Mouse (Mus musculus) stomach, embryonic 16.5 days (tissue): ENCODE data around the gene Cd70. TPM values are rescaled to one million over a fixed set of nuclear protein-coding genes. Genes with fewer than 3 reads are reported as not detected.
A peak's percentile ranks its signal among the peaks of the same experiment; 100 is the strongest.

Source experiments
- ATAC-seq: fragments of 200-750 bp; cut with Nextera tagmentation; 2 replicates; pipeline ENCODE4 v1.8.0; 2017; ENCODE audit warnings: moderate number of reproducible peaks, moderate TSS enrichment; ENCODE audit not compliant: insufficient read depth, low FRiP score
- H3K27ac ChIP-seq: fragments of 300-500 bp; sonication (generic); 2 replicates; pipeline ENCODE4 v1.5.1; 2014; ENCODE audit warnings: low read length
- H3K27me3 ChIP-seq: fragments of 300-500 bp; sonication (generic); 2 replicates; pipeline ENCODE4 v1.6.1; 2014; ENCODE audit warnings: low read length, control low read depth, mixed read lengths; ENCODE audit not compliant: control insufficient read depth, insufficient read depth
- H3K36me3 ChIP-seq: fragments of 300-500 bp; sonication (generic); 2 replicates; pipeline ENCODE4 v1.6.1; 2014; ENCODE audit warnings: low read length; ENCODE audit not compliant: control insufficient read depth, insufficient read depth
- H3K4me1 ChIP-seq: fragments of 300-500 bp; sonication (generic); 2 replicates; pipeline ENCODE4 v1.6.1; 2014; ENCODE audit warnings: low read length, control low read depth, mixed read lengths; ENCODE audit not compliant: control insufficient read depth, insufficient read depth
- H3K4me2 ChIP-seq: fragments of 300-500 bp; sonication (generic); 2 replicates; pipeline ENCODE4 v1.6.1; 2014; ENCODE audit warnings: low read depth, low read length, mixed read lengths
- H3K4me3 ChIP-seq: fragments of 300-500 bp; sonication (generic); replicated peaks from 2 replicates; pipeline ENCODE4 v1.5.1; 2014; ENCODE audit warnings: mild to moderate bottlenecking, low read length
- H3K9ac ChIP-seq: fragments of 300-500 bp; sonication (generic); 2 replicates; pipeline ENCODE4 v1.6.1; 2014; ENCODE audit warnings: low read length
- H3K9me3 ChIP-seq: fragments of 300-500 bp; sonication (generic); replicated peaks from 2 replicates; pipeline ENCODE4 v1.6.1; 2016; ENCODE audit warnings: low read length, control low read depth; ENCODE audit not compliant: control insufficient read depth
- WGBS: fragments of 180-500 bp; shearing (Covaris S2); extraction: QIAGEN DNeasy Blood & Tissue Kit; methylation state at CpG from one replicate; pipeline ENCODE4 v1.1.7; 2014; 5-methylcytosine and 5-hydroxymethylcytosine counted together
- polyA plus RNA-seq: library from polyadenylated mRNA; unstranded; fragments of >200 nt; fragmentation: Nextera tagmentation; extraction: Ambion mirVana; gene quantifications from 2 replicates; pipeline ENCODE4 v1.2.1, GENCODE M21; 2015

The Cd70 gene
- polyA plus RNA-seq, 1 experiment from 2014 or later = 0.17 TPM

DNA sequence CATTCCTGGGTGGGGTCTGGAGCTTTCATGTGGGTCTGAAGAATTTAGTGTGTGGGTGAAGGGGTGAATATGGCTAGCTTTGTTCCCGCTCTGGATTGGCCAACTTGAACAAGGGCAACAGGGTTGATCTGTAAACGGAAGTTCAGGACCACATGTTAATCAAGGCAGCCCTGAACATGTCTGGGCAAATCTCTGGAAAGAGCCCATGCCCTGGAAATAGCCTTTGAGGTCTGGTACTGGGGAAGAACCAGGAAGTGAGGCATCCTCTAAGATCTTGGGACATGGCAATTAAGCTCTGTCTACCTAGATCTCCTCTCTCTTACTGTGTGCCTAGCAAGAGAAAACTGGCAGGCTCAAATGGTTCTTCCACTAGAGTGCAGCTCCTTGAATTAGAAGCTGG lies 27.7 kb downstream of the Cd70 start:
- Histone ChIP-seq H3K36me3 (no peaks in the 10 kb centered on the region), H3K9me3 (no peaks in the 10 kb centered on the region), H3K27ac (no peak overlapping the region), H3K4me3 (no peak overlapping the region), H3K9ac (no peak overlapping the region), H3K4me1 (0 out of 2 replicates have a peak, but pooled peaks cover 4% of the 10 kb centered on the region), H3K4me2 (no peak overlapping the region), H3K27me3 (no peaks in the 10 kb centered on the region)
- ATAC-seq = no peak
- 73% methylated on average over 2 of the region's 2 CpGs for WGBS

DNA sequence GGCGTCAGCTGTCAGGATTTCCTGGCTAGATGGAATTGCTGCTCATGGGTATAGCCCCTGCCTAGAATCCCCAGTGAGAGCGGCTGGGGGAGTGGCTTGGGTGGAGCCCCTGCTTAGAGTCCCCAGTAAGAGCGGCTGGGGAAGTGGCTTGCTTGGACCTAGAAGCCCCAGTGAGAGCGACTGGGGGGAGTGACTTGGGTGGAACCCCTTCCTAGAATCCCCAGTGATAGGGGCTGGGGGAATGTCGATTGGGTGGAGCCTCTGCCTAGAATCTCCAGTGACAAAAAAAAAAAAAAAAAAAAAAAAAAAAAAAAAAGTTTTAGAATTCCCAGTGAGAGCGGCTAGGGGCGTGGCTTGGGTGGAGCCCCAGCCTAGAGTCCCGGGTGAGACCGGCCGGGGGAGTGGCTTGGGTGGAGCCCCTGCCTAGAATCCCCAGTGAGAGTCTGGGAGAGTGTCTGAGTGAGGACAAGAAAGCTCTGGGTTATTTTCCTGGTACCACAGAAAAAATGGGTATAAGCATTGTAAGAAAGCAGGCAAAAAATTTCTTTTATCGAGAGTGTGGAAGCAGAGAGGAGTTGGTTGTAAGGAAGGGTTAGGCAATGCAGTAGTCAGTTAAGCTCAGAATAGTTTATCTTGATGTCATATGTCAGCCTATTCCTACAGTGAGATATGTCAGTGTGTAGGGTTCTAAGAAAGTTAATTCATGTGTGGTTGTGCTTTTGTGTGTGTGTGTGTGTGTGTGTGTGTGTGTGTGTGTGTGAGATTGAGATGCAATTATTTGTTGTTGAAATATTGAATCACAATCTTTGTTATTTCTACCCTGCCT lies 30.8 kb downstream of the Cd70 start:
- peak; percentile 89 for ATAC-seq
- WGBS = under 1% methylated on average over 11 of the region's 11 CpGs
- Histone ChIP-seq H3K27ac (no peak overlapping the region), H3K36me3 (no peaks in the 10 kb centered on the region), H3K4me2 (peak overlapping the region; percentile 33), H3K4me3 (0 out of 2 replicates have a peak overlapping the region, but pooled peaks have one; percentile 3), H3K27me3 (no peaks in the 10 kb centered on the region), H3K4me1 (0 out of 2 replicates have a peak, but pooled peaks cover 4% of the 10 kb centered on the region), H3K9ac (no peak overlapping the region), H3K9me3 (no peaks in the 10 kb centered on the region)

DNA sequence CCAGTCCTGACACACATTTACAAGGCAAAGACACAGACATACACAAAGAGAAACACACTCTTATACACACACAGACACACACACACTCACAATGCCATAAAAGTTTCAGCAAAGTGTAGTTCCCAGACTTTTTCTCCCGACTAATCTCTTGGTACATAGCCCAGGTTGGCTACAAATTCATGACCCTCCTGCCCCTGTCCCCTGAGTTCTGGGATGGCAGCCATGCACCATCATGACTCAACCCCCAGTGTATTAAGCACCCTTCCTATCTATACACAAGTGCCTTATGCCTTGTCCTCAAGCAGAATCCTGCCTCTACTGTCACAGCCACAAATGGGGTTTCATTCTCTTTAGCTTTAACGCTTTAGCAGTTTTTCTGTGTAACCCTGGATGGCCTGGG lies 32.8 kb downstream of the Cd70 start:
- no peaks in the 10 kb centered on the region for H3K9me3 ChIP-seq
- WGBS = 65% methylated on average over 2 of the region's 2 CpGs
- no peak overlapping the region for H3K27ac ChIP-seq
- no peak overlapping the region for H3K4me3 ChIP-seq
- H3K9ac ChIP-seq = no peak overlapping the region
- H3K36me3 ChIP-seq = no peaks in the 10 kb centered on the region
- H3K4me2 ChIP-seq = no peak overlapping the region
- no peak for ATAC-seq
- H3K27me3 ChIP-seq = no peaks in the 10 kb centered on the region
- 0 out of 2 replicates have a peak, but pooled peaks cover 4% of the 10 kb centered on the region for H3K4me1 ChIP-seq

DNA sequence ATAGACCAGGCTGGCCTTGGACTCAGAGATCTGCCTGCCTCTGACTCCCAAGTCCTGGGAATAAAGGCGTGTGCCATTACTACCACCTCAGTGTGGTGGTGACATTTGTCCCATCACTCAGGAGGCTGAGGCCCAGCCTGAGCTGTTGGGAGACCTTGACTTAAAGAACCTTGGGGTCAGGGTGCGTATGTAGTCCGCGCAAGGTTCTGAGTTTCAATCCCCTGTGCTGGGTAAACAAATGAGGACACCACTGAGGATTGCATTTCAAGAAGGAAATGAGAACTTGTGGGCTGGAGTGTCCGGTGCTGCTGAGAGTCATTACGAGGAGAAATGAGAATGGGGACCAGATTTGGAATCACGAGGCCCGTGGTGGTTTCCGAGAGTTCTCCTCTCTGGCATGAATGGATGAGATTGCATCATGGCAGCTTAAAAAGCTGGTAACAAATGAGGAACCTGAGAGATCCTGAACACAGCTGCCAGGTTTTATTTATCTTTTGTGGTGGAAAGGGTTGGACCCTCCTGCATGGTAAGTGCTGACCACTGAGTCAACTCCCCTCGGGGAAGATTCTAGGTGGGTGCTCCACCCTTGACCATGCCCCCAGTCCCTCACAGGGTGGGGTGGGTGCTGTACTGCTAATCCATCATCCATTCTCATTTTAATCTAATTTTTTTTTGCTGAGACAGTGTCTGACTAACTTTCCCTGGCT lies 36.7 kb downstream of the Cd70 start:
- Histone ChIP-seq H3K4me2 (no peak overlapping the region), H3K27ac (no peak overlapping the region), H3K4me3 (no peak overlapping the region), H3K4me1 (no peaks in the 10 kb centered on the region), H3K9ac (no peak overlapping the region), H3K27me3 (no peaks in the 10 kb centered on the region), H3K9me3 (no peaks in the 10 kb centered on the region), H3K36me3 (no peaks in the 10 kb centered on the region)
- WGBS = 66% methylated on average over 10 of the region's 10 CpGs
- no peak for ATAC-seq

DNA sequence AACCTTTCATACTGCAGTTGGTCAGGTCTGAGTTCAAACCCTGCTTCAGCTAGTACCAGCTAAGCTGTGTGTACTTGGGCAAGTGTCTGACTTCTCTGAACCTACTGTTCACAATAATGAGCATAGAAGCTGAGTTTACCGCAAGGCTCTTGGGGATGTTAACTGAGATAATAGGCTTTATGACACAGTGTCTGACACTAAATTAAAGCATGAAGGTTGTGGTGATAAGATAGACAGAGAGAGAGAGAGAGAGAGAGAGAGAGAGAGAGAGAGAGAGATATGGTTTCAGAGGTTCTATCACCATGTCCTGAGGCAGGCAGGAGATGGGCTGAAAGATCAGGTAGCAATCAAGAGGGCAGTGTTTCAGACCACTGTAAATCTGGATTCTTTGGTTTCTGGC lies 39.6 kb downstream of the Cd70 start:
- Histone ChIP-seq H3K4me3 (no peak overlapping the region), H3K27ac (no peak overlapping the region), H3K9me3 (no peaks in the 10 kb centered on the region), H3K27me3 (no peaks in the 10 kb centered on the region), H3K9ac (no peak overlapping the region), H3K4me2 (no peak overlapping the region), H3K4me1 (0 out of 2 replicates have a peak, but pooled peaks cover 3% of the 10 kb centered on the region), H3K36me3 (no peaks in the 10 kb centered on the region)
- WGBS = 93% methylated on average over 1 of the region's 1 CpGs
- no peak for ATAC-seq

DNA sequence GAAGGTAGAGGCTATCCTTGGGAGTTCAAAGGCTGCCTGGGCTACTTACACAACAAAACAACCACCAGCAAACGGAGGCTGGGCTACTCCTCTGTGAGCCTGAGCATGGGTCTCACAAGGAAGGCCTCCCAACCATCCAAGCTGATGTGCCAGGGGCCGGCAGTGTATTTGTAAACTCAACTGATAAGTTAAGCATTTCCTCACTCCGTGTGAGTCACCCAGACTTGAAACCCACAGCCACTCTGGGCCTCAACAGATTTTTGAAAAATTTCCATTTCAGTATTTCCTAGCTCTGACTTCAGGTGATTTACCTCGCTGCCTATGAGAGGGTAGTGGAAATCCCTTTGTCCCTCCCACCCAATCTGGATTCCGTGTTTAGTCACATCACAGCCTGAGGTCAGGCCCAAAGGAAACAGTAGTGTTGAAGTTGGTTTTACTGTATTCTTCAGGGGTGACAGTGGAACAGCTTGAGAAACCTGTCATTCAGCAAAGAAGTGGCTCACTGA lies 40.9 kb downstream of the Cd70 start:
- Histone ChIP-seq H3K27me3 (no peaks in the 10 kb centered on the region), H3K36me3 (no peaks in the 10 kb centered on the region), H3K9me3 (no peaks in the 10 kb centered on the region), H3K4me2 (no peak overlapping the region), H3K4me1 (peaks cover 10% of the 10 kb centered on the region; the same call in 1 of the 2 replicates), H3K9ac (no peak overlapping the region), H3K27ac (peak overlapping the region; percentile 38; the same call in 1 of the 2 replicates), H3K4me3 (no peak overlapping the region)
- no peak for ATAC-seq
- WGBS = 47% methylated on average over 5 of the region's 5 CpGs

DNA sequence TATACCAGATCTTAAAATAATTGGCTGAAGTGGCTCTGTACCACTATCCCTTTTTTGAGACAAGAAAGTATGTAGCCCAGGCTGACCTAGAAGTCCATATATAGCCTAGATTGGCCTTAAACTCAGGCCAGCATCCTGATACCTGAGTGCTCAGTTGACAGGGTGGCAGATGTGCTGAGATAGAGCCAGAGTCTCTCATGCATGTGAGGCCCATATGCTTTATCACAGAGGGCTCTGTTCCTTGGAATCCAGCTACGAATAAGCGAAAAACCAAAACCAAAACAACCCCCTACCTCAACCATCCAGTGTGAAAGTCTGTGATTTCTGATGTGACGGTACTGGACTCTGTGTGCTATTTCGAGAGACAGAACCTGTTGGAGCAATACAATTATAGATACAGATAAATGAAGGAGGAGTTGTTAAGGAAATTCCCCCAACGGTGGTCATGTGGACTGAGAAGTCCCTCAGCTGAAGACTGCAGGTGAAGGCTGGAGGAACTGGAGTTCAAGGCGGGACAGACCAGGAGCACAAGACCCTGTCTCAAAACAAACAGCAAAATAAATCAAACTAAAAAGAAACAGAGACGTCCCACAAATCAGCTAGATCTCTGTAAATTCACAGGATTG lies 41.4 kb downstream of the Cd70 start:
- Histone ChIP-seq H3K4me2 (no peak overlapping the region), H3K27me3 (no peaks in the 10 kb centered on the region), H3K9me3 (no peaks in the 10 kb centered on the region), H3K36me3 (no peaks in the 10 kb centered on the region), H3K9ac (no peak overlapping the region), H3K4me3 (no peak overlapping the region), H3K4me1 (peaks cover 10% of the 10 kb centered on the region; the same call in 1 of the 2 replicates), H3K27ac (peak overlapping the region; percentile 38; the same call in 1 of the 2 replicates)
- 81% methylated on average over 7 of the region's 7 CpGs for WGBS
- no peak for ATAC-seq

DNA sequence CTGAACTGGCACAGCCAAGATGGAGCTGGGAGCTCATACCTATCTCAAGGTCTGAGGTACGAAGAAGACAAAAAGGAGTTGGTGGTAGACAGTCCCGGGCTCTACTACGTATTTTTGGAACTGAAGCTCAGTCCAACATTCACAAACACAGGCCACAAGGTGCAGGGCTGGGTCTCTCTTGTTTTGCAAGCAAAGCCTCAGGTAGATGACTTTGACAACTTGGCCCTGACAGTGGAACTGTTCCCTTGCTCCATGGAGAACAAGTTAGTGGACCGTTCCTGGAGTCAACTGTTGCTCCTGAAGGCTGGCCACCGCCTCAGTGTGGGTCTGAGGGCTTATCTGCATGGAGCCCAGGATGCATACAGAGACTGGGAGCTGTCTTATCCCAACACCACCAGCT lies 42.5 kb downstream of the Cd70 start:
- ATAC-seq = no peak
- no peak overlapping the region for H3K4me2 ChIP-seq
- H3K9ac ChIP-seq = no peak overlapping the region
- no peaks in the 10 kb centered on the region for H3K27me3 ChIP-seq
- no peak overlapping the region for H3K27ac ChIP-seq
- no peaks in the 10 kb centered on the region for H3K36me3 ChIP-seq
- no peak overlapping the region for H3K4me3 ChIP-seq
- peaks cover 10% of the 10 kb centered on the region; the same call in 1 of the 2 replicates for H3K4me1 ChIP-seq
- 88% methylated on average over 5 of the region's 5 CpGs for WGBS
- no peaks in the 10 kb centered on the region for H3K9me3 ChIP-seq

DNA sequence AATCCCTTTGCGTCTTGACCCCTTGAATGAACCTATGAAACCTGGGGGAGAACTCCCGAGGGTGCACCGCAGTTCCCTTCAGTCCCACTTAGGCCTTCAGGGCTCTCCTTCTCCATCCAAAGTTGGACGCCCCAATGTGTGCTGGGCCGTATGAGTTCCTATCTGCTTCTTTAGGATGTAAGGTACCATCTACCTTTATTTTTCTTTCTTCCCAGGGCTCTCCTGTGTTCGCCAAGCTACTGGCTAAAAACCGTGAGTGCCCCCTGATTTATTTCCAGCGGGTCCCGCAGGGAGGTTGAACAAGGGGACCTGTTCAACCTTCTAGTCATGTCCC lies 43.6 kb downstream of the Cd70 start:
- ATAC-seq = no peak
- Histone ChIP-seq H3K4me3 (peak overlapping the region; percentile 55), H3K9me3 (no peaks in the 10 kb centered on the region), H3K27me3 (no peaks in the 10 kb centered on the region), H3K27ac (no peak overlapping the region), H3K4me2 (peak overlapping the region; percentile 59), H3K36me3 (no peaks in the 10 kb centered on the region), H3K9ac (peak overlapping the region; percentile 67), H3K4me1 (peaks cover 10% of the 10 kb centered on the region; the same call in 1 of the 2 replicates)
- WGBS = 14% methylated on average over 9 of the region's 9 CpGs
